Mouse (Mus musculus) ZHBTc4 (cell line): ENCODE measurements at regions not wholly inside any gene's neighbourhood (a gene's known extent, or its start where the extent isn't known, plus 50 kb on each side); places are given as distances from the start of the nearest gene placed in this dataset.
A peak's percentile ranks its signal among the peaks of the same experiment; 100 is the strongest.

ENCODE experiments used
- DNase-seq: peaks from one replicate; pipeline ENCODE4 v3.0.0-alpha.2; 2011; ENCODE audit warnings: low read depth, low spot score

- no peak for DNase-seq
These were observed 100.2 kb upstream of the Rspo3 start for GRCm38 (mm10) chr10:29635828-29636227.

- DNase-seq: peak; percentile 10
These were observed 59.8 kb upstream of the Rspo3 start for GRCm38 (mm10) chr10:29595455-29595854.

GRCm38 (mm10) chr10:29594969-29595368 is 59.3 kb upstream of the Rspo3 start:
- peak; percentile 62 for DNase-seq

GRCm38 (mm10) chr10:29592906-29593305 is 57.2 kb upstream of the Rspo3 start:
- no peak for DNase-seq

- DNase-seq: no peak
These were observed 54.5 kb upstream of the Rspo3 start for GRCm38 (mm10) chr10:29590187-29590586.

- DNase-seq: no peak
These were observed 54.1 kb upstream of the Rspo3 start for GRCm38 (mm10) chr10:29589739-29590138.
